Mouse (Mus musculus) embryonic facial prominence, embryonic 14.5 days (tissue): ENCODE measurements at regions not wholly inside any gene's neighbourhood (a gene's known extent, or its start where the extent isn't known, plus 50 kb on each side); places are given as distances from the start of the nearest gene placed in this dataset.

Source experiments
- ATAC-seq: fragments of 200-750 bp; cut with Nextera tagmentation; 2 replicates; pipeline ENCODE4 v1.8.0; 2017; ENCODE audit warnings: low read depth, moderate number of reproducible peaks, moderate TSS enrichment
- DNase-seq: peaks from one replicate; pipeline ENCODE4 v3.0.0-alpha.2; 2015; ENCODE audit warnings: low spot score
- H3K27ac ChIP-seq: fragments of 300-500 bp; sonication (generic); replicated peaks from 2 replicates; pipeline ENCODE4 v1.5.1; 2014; ENCODE audit warnings: low read depth, mild to moderate bottlenecking, low read length, moderate library complexity
- H3K27me3 ChIP-seq: fragments of 300-500 bp; sonication (generic); replicated peaks from 2 replicates; pipeline ENCODE4 v1.6.1; 2014; ENCODE audit warnings: low read length; ENCODE audit not compliant: control insufficient read depth, insufficient read depth
- H3K36me3 ChIP-seq: fragments of 300-500 bp; sonication (generic); 2 replicates; pipeline ENCODE4 v1.6.1; 2014; ENCODE audit warnings: low read length, mixed read lengths; ENCODE audit not compliant: control insufficient read depth, insufficient read depth
- H3K4me1 ChIP-seq: fragments of 300-500 bp; sonication (generic); 2 replicates; pipeline ENCODE4 v1.6.1; 2014; ENCODE audit warnings: antibody characterized with exemption, low read length; ENCODE audit not compliant: control insufficient read depth, insufficient read depth
- H3K4me2 ChIP-seq: fragments of 300-500 bp; sonication (generic); 2 replicates; pipeline ENCODE4 v1.6.1; 2014; ENCODE audit warnings: low read depth, mild to moderate bottlenecking, low read length, moderate library complexity, mixed read lengths
- H3K4me3 ChIP-seq: fragments of 300-500 bp; sonication (generic); 2 replicates; pipeline ENCODE4 v1.5.1; 2014; ENCODE audit warnings: low read depth, mild to moderate bottlenecking, low read length
- H3K9ac ChIP-seq: fragments of 300-500 bp; sonication (generic); 2 replicates; pipeline ENCODE4 v1.6.1; 2014; ENCODE audit warnings: low read depth, mild to moderate bottlenecking, low read length, moderate library complexity, mixed read lengths
- H3K9me3 ChIP-seq: fragments of 300-500 bp; sonication (generic); 2 replicates; pipeline ENCODE4 v1.6.1; 2016; ENCODE audit warnings: low read length; ENCODE audit not compliant: control insufficient read depth
- WGBS: fragments of 180-500 bp; shearing (Covaris S2); extraction: QIAGEN DNeasy Blood & Tissue Kit; methylation state at CpG from one replicate; pipeline ENCODE4 v1.1.7; 2014; 5-methylcytosine and 5-hydroxymethylcytosine counted together

DNA sequence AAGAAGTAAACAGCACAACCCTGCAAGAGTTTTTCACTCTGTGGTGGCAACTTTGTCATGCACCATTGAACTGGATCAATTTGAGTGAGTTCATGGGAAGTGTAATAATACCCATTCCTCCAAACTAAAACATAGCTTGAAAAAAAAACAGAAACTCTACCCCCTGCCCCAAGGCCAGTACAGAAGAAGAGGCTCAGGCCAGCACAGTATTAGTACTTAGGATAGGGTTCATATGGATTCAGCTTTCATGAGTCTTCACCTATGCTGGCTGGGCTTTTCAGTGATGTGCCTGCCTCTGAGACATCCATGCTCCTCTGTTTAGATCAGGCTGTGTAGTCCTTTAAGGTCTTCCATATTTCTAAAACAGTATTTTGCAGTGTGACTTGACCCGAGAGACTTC lies 270.6 kb downstream of the 1190002N15Rik start:
- no peaks in the 10 kb centered on the region for H3K9me3 ChIP-seq
- DNase-seq (no peak), ATAC-seq (no peak)
- H3K9ac ChIP-seq = no peak overlapping the region
- no peaks in the 10 kb centered on the region for H3K36me3 ChIP-seq
- WGBS = 91% methylated on average over 1 of the region's 1 CpGs
- no peaks in the 10 kb centered on the region for H3K27me3 ChIP-seq
- H3K4me2 ChIP-seq = no peak overlapping the region
- no peak overlapping the region for H3K27ac ChIP-seq
- 0 out of 2 replicates have a peak, but pooled peaks cover 4% of the 10 kb centered on the region for H3K4me1 ChIP-seq
- H3K4me3 ChIP-seq = no peak overlapping the region

GRCm38 (mm10) chr9:94239479-94240241 lies 298.2 kb downstream of the 1190002N15Rik start:
- H3K4me3 ChIP-seq = no peak overlapping the region
- no peak overlapping the region; the same call in 1 of the 2 replicates for H3K27ac ChIP-seq
- H3K9ac ChIP-seq = no peak overlapping the region
- no peaks in the 10 kb centered on the region for H3K9me3 ChIP-seq
- DNase-seq = peak; percentile 26
- H3K4me1 ChIP-seq = no peaks in the 10 kb centered on the region
- ATAC-seq = no peak
- no peaks in the 10 kb centered on the region for H3K36me3 ChIP-seq
- H3K27me3 ChIP-seq = no peaks in the 10 kb centered on the region
- WGBS = 66% methylated on average over 8 of the region's 8 CpGs
- no peak overlapping the region for H3K4me2 ChIP-seq

DNA sequence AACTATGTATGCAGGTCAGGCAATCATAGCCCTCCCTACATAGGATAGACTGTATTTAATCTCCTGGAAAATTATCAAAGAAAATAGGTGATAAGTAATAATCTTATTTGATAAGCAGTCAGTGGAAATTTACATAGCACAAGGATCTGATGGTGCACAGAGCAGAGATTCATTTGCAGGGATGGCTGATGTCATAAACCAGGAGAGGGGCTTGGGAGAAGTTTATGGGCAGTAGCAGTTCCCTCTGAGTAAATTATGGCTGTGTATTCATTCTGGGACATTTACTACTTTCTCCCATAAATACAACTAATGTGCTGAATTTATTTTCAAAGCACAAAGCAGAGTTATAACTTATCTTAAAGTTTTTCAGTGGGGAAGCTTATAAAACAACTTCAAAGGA lies 299.3 kb downstream of the 1190002N15Rik start:
- Histone ChIP-seq H3K9me3 (no peaks in the 10 kb centered on the region), H3K27me3 (no peaks in the 10 kb centered on the region), H3K4me1 (no peaks in the 10 kb centered on the region), H3K4me3 (no peak overlapping the region), H3K9ac (no peak overlapping the region), H3K36me3 (no peaks in the 10 kb centered on the region), H3K27ac (no peak overlapping the region), H3K4me2 (no peak overlapping the region)
- no peak for DNase-seq
- ATAC-seq = no peak

- no peaks in the 10 kb centered on the region for H3K9me3 ChIP-seq
- H3K4me2 ChIP-seq = no peak overlapping the region
- H3K27ac ChIP-seq = no peak overlapping the region
- DNase-seq (no peak), ATAC-seq (no peak)
- no peaks in the 10 kb centered on the region for H3K4me1 ChIP-seq
- H3K27me3 ChIP-seq = no peaks in the 10 kb centered on the region
- no peak overlapping the region for H3K4me3 ChIP-seq
- H3K9ac ChIP-seq = no peak overlapping the region
- no peaks in the 10 kb centered on the region for H3K36me3 ChIP-seq
- 70% methylated on average over 2 of the region's 2 CpGs for WGBS
Observed at GRCm38 (mm10) chr9:94229537-94229936, 308.3 kb downstream of the 1190002N15Rik start.

DNA sequence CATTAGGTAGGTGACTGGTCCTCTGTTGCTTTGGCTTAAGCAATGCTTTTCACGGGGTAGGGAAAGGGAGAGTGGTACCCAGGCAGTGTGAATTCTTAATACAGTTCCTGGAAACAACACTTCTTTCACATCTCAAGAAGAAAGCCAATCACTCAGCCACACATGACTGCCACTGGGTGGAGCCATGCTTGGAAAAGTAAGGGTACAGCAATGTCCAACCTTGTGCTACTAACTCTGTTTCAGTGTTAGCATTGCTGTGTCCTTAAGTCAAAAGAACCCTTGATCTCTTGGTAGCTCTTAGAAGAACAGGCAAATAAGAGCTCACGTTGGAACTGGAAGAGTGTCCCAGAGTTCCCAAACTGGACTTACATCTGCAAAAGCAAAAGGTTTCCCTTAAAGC lies 318.8 kb downstream of the 1190002N15Rik start:
- WGBS = 70% methylated on average over 2 of the region's 2 CpGs
- DNase-seq = no peak

GRCm38 (mm10) chr9:94216414-94217279 lies 321.2 kb downstream of the 1190002N15Rik start:
- 76% methylated on average over 8 of the region's 8 CpGs for WGBS
- no peak for ATAC-seq
- no peaks in the 10 kb centered on the region for H3K9me3 ChIP-seq
- H3K36me3 ChIP-seq = no peaks in the 10 kb centered on the region
- H3K4me1 ChIP-seq = no peaks in the 10 kb centered on the region
- no peak for DNase-seq
- H3K27ac ChIP-seq = no peak overlapping the region
- H3K4me3 ChIP-seq = no peak overlapping the region
- no peak overlapping the region for H3K4me2 ChIP-seq
- H3K27me3 ChIP-seq = no peaks in the 10 kb centered on the region
- H3K9ac ChIP-seq = no peak overlapping the region

More for the DNA sequence above, 318.8 kb downstream of the 1190002N15Rik start:
- no peaks in the 10 kb centered on the region for H3K9me3 ChIP-seq
- H3K4me2 ChIP-seq = no peak overlapping the region
- ATAC-seq = no peak
- no peaks in the 10 kb centered on the region for H3K36me3 ChIP-seq
- H3K9ac ChIP-seq = no peak overlapping the region
- no peaks in the 10 kb centered on the region for H3K27me3 ChIP-seq
- no peak overlapping the region for H3K4me3 ChIP-seq
- no peak overlapping the region for H3K27ac ChIP-seq
- H3K4me1 ChIP-seq = no peaks in the 10 kb centered on the region

GRCm38 (mm10) chr9:94210467-94211249 lies 327.2 kb downstream of the 1190002N15Rik start:
- Histone ChIP-seq H3K9ac (no peak overlapping the region), H3K9me3 (no peaks in the 10 kb centered on the region), H3K4me3 (no peak overlapping the region), H3K4me1 (no peaks in the 10 kb centered on the region), H3K4me2 (no peak overlapping the region), H3K27ac (no peak overlapping the region; the same call in 1 of the 2 replicates), H3K36me3 (no peaks in the 10 kb centered on the region), H3K27me3 (no peaks in the 10 kb centered on the region)
- ATAC-seq = peak; percentile 60
- DNase-seq = peak; percentile 64
- 54% methylated on average over 9 of the region's 9 CpGs for WGBS

DNA sequence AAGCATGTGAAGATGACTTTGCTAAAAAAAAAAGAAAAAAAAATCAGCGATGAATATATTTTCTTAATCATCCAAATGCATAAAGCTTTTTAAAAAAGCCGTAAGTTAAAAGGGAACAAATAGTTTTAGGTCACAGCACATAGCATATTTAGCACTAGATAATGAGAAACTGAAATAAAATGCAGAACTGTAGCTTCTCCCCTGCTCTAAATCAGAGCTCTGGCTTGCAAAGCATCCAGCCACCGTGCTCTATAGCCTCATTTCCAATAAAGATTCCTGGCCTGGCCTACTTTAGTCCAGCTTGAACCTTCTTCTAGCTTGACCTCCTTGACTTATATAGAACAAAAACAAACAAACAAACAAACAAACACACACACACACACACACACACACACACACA lies 328.9 kb downstream of the 1190002N15Rik start:
- Histone ChIP-seq H3K27me3 (no peaks in the 10 kb centered on the region), H3K4me3 (no peak overlapping the region), H3K4me2 (no peak overlapping the region), H3K36me3 (no peaks in the 10 kb centered on the region), H3K9ac (no peak overlapping the region), H3K9me3 (no peaks in the 10 kb centered on the region), H3K4me1 (no peaks in the 10 kb centered on the region), H3K27ac (no peak overlapping the region)
- 87% methylated on average over 3 of the region's 3 CpGs for WGBS
- DNase-seq (no peak), ATAC-seq (no peak)
